Mouse (Mus musculus): ENCODE results near the gene Gm10160.
A peak's percentile ranks its signal among the peaks of the same experiment; 100 is the strongest.

Gm10160 gene

GRCm38 (mm10) chr7:81825381-81825780 is 30.2 kb downstream of the Gm10160 start:
- peak; percentile 54 for DNase-seq

- no peak for DNase-seq
Observed at GRCm38 (mm10) chr7:81824906-81825305, 30.7 kb downstream of the Gm10160 start.

GRCm38 (mm10) chr7:81806067-81806466 is 49.5 kb downstream of the Gm10160 start:
- no peak for DNase-seq

Measured in kidney, adult 18-20 months (tissue).